Mouse (Mus musculus): Measurements from ENCODE around the gene Psmc6. TPM values are rescaled to one million over a fixed set of nuclear protein-coding genes. Genes with fewer than 3 reads are reported as not detected.

Gene Psmc6
- polyA plus RNA-seq, 1 experiment = 38.0 TPM

DNA sequence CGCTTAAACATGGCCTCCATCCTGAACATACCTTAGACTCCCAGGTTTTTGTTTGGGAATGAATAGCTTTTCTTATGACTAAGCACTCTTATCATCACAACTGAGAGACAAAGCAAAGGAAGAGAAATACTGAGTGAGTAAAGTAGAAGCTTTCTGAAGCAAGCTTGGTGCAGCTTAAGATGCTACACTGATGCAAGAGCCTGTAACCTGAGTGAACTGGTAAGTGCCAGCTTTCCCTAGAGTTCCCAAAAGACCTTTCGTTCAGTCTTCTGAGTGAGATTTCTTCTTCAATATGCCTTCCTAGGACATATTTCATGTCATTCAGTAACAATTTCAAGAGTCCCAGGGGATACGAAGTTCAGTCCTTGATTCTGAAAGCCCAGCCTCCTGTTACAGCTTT lies 8.5 kb upstream of the Psmc6 start:
- Histone ChIP-seq H3K27ac (ENCODE audit: control insufficient read depth, insufficient read depth, low read depth, low read length) (no peak overlapping the region), H3K27me3 (ENCODE audit: control insufficient read depth, insufficient read depth, low read length) (no peaks in the 10 kb centered on the region), H3K4me1 (ENCODE audit: control insufficient read depth, insufficient read depth, low read length) (peaks cover 6% of the 10 kb centered on the region; the same call in 1 of the 2 replicates), H3K4me3 (ENCODE audit: control insufficient read depth, low read depth, low read length) (no peak overlapping the region), H3K36me3 (ENCODE audit: control insufficient read depth, insufficient read depth, low read length) (no peaks in the 10 kb centered on the region)
- TF ChIP-seq CTCF (IDR thresholded peaks at IDR 0.05; ENCODE audit: control insufficient read depth, insufficient read depth, insufficient replicate concordance, low read depth, low read length) = no peak
- no peak for TF ChIP-seq POLR2A (IDR thresholded peaks at IDR 0.05; ENCODE audit: control insufficient read depth, low read depth, low read length)

DNA sequence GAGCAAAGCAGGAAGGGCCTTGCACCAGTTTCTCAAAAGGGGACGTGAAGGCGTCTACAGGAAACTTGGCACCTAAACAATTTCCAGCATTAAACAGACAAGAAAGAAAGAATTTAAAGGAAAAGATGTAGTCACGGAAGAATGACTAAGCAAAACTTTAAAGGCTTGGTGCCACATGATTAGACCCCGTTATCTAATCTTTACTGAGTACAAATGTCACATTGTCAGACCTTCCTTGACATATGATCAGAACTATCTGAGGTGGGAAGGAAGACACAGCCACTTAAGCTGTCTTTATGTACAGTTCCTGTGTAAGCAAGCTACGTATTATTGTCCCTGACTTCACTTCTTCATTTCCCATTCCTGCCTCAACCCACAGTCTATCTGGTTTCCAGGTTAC lies 8.0 kb upstream of the Psmc6 start:
- TF ChIP-seq POLR2A (IDR thresholded peaks at IDR 0.05; ENCODE audit: control insufficient read depth, low read depth, low read length) = no peak
- TF ChIP-seq CTCF (IDR thresholded peaks at IDR 0.05; ENCODE audit: control insufficient read depth, insufficient read depth, insufficient replicate concordance, low read depth, low read length) = no peak
- no peak overlapping the region for H3K27ac ChIP-seq (ENCODE audit: control insufficient read depth, insufficient read depth, low read depth, low read length)
- no peaks in the 10 kb centered on the region for H3K36me3 ChIP-seq (ENCODE audit: control insufficient read depth, insufficient read depth, low read length)
- H3K27me3 ChIP-seq (ENCODE audit: control insufficient read depth, insufficient read depth, low read length) = no peaks in the 10 kb centered on the region
- H3K4me1 ChIP-seq (ENCODE audit: control insufficient read depth, insufficient read depth, low read length) = peaks cover 6% of the 10 kb centered on the region; the same call in 1 of the 2 replicates
- no peak overlapping the region for H3K4me3 ChIP-seq (ENCODE audit: control insufficient read depth, low read depth, low read length)

DNA sequence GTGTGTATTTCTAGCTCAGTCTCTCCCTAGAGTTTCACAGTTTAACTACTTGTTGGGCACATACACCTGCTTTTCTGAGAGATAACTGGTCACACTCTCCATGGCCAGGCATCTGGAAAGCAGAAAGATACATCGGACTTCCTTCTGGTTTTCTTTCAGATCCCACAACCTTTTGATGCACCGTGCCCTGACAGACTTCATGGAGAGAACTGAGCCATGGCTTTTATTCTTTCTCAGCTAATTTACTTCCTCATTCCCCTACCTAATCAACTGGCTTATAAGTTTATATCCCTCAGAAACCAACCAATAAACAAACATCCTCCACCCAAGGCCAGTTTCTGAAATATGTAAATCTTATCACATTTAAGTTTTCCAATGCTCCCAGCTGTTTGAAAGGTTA lies 7.1 kb upstream of the Psmc6 start:
- Histone ChIP-seq H3K36me3 (ENCODE audit: control insufficient read depth, insufficient read depth, low read length) (no peaks in the 10 kb centered on the region), H3K4me1 (ENCODE audit: control insufficient read depth, insufficient read depth, low read length) (peaks cover 6% of the 10 kb centered on the region; the same call in 1 of the 2 replicates), H3K27ac (ENCODE audit: control insufficient read depth, insufficient read depth, low read depth, low read length) (no peak overlapping the region), H3K27me3 (ENCODE audit: control insufficient read depth, insufficient read depth, low read length) (no peaks in the 10 kb centered on the region), H3K4me3 (ENCODE audit: control insufficient read depth, low read depth, low read length) (no peak overlapping the region)
- TF ChIP-seq POLR2A (IDR thresholded peaks at IDR 0.05; ENCODE audit: control insufficient read depth, low read depth, low read length) (no peak), CTCF (IDR thresholded peaks at IDR 0.05; ENCODE audit: control insufficient read depth, insufficient read depth, insufficient replicate concordance, low read depth, low read length) (no peak)

DNA sequence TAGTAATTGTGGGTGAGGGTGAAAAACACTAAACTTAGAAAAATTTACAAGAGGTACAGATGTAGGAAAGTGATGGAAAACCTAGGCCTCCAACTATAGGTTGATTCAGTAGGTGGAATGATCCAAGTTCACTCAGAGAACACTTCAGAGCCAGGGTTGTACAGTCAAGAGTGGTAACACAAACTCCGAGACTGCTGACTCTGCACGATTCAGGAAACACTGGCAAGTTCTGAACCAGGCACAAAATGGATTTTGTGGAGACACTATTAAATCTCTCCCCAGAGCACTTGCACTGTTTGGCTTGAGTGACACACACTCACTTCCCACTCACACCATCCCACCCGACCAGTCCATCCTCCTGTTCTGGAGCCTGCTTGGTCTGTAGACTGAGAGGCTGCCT lies 6.3 kb upstream of the Psmc6 start:
- Histone ChIP-seq H3K4me3 (ENCODE audit: control insufficient read depth, low read depth, low read length) (no peak overlapping the region), H3K27ac (ENCODE audit: control insufficient read depth, insufficient read depth, low read depth, low read length) (no peak overlapping the region), H3K27me3 (ENCODE audit: control insufficient read depth, insufficient read depth, low read length) (no peaks in the 10 kb centered on the region), H3K4me1 (ENCODE audit: control insufficient read depth, insufficient read depth, low read length) (peaks cover 2% of the 10 kb centered on the region; the same call in 1 of the 2 replicates), H3K36me3 (ENCODE audit: control insufficient read depth, insufficient read depth, low read length) (no peaks in the 10 kb centered on the region)
- TF ChIP-seq POLR2A (IDR thresholded peaks at IDR 0.05; ENCODE audit: control insufficient read depth, low read depth, low read length) (no peak), CTCF (IDR thresholded peaks at IDR 0.05; ENCODE audit: control insufficient read depth, insufficient read depth, insufficient replicate concordance, low read depth, low read length) (no peak)

DNA sequence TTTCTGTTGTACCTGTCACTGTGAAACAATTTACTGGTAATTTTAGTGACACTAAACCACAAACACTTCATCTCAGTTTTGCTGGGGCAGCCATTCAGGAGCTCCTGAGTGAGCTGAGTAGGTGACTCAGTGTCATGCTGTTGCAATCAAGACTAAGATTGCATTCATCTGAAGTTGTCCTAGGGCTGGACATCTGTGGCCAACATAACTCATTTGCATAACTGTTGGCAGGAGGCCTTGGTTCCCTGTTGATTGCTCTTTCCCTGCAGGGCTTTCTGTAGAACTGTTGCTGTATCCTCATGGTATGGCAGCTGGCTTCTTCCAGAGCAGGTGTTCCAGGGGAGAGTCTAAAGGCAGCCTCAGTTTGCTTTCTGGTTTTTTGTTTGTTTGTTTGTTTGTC lies 4.1 kb upstream of the Psmc6 start:
- no peak overlapping the region for H3K27ac ChIP-seq (ENCODE audit: control insufficient read depth, insufficient read depth, low read depth, low read length)
- no peaks in the 10 kb centered on the region for H3K27me3 ChIP-seq (ENCODE audit: control insufficient read depth, insufficient read depth, low read length)
- H3K4me3 ChIP-seq (ENCODE audit: control insufficient read depth, low read depth, low read length) = no peak overlapping the region
- H3K4me1 ChIP-seq (ENCODE audit: control insufficient read depth, insufficient read depth, low read length) = peaks cover 3% of the 10 kb centered on the region
- TF ChIP-seq CTCF (IDR thresholded peaks at IDR 0.05; ENCODE audit: control insufficient read depth, insufficient read depth, insufficient replicate concordance, low read depth, low read length) (no peak), POLR2A (IDR thresholded peaks at IDR 0.05; ENCODE audit: control insufficient read depth, low read depth, low read length) (no peak)
- no peaks in the 10 kb centered on the region for H3K36me3 ChIP-seq (ENCODE audit: control insufficient read depth, insufficient read depth, low read length)

DNA sequence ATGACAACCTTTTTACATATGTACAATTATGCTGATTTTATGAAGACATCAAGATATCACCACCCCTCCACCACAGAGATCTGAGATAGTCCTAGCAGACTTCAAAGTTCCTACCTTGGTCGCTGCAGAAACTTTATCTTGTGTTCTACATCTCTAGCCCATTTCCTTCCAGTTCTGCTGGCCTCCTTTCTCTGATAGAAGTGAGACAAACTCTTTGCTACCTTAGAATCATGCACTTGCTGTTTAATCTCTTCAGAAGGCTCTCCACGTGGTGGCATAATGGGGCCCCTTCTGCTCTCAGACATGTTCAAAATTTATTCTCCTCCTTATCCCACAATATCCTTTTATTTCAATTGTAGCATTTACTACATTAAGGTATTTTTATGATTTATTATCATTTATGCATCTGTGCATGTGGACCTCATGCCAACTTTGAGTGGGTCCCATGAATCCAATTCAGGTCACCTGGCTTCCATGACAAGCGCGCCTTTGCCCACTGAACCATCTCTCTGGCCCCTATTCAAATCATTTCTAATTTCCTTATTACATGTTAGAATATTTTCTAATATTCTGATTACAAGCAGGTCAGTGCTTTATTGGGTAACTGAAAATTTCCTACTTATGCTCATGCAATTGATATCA lies 1.4 kb upstream of the Psmc6 start:
- H3K27me3 ChIP-seq (ENCODE audit: control insufficient read depth, insufficient read depth, low read length) = no peaks in the 10 kb centered on the region
- no peak overlapping the region for H3K4me3 ChIP-seq (ENCODE audit: control insufficient read depth, low read depth, low read length)
- no peaks in the 10 kb centered on the region for H3K36me3 ChIP-seq (ENCODE audit: control insufficient read depth, insufficient read depth, low read length)
- H3K27ac ChIP-seq (ENCODE audit: control insufficient read depth, insufficient read depth, low read depth, low read length) = no peak overlapping the region
- TF ChIP-seq CTCF (IDR thresholded peaks at IDR 0.05; ENCODE audit: control insufficient read depth, insufficient read depth, insufficient replicate concordance, low read depth, low read length) (no peak), POLR2A (IDR thresholded peaks at IDR 0.05; ENCODE audit: control insufficient read depth, low read depth, low read length) (no peak)
- H3K4me1 ChIP-seq (ENCODE audit: control insufficient read depth, insufficient read depth, low read length) = peaks cover 3% of the 10 kb centered on the region

DNA sequence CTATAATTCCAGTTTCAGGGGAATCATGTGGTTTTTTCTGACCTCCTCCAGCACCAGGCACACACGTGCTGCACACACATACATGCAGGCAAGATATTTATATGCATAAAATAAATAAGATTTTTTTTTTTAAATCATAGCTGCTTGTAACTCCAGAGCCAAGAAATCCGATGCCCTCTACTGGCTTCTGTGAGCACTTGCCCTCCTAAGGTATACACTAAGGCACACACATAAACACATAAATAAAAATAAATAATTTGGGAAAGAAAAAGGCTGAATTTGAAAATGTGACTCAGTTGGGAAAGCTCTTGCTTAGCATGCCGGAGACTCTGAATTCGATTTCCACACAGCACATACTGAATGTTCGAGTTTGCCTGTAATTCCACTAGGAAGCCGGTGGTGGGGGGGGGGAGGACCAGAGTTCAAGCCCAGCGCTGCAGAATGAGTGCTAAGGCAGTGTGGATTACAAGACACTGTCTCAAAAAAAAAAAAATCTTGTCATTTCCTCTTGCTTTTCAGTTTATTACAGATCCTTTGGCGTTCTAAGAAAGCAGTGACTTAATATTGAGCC lies 485 bp upstream of the Psmc6 start:
- H3K4me3 ChIP-seq (ENCODE audit: control insufficient read depth, low read depth, low read length) = peak overlapping the region; percentile 83
- no peaks in the 10 kb centered on the region for H3K27me3 ChIP-seq (ENCODE audit: control insufficient read depth, insufficient read depth, low read length)
- H3K36me3 ChIP-seq (ENCODE audit: control insufficient read depth, insufficient read depth, low read length) = no peaks in the 10 kb centered on the region; the same call in 1 of the 2 replicates
- H3K4me1 ChIP-seq (ENCODE audit: control insufficient read depth, insufficient read depth, low read length) = peaks cover 3% of the 10 kb centered on the region
- no peak for TF ChIP-seq POLR2A (IDR thresholded peaks at IDR 0.05; ENCODE audit: control insufficient read depth, low read depth, low read length)
- H3K27ac ChIP-seq (ENCODE audit: control insufficient read depth, insufficient read depth, low read depth, low read length) = no peak overlapping the region
